Mouse (Mus musculus) ES-E14 (cell line): ENCODE measurements at regions not wholly inside any gene's neighbourhood (a gene's known extent, or its start where the extent isn't known, plus 50 kb on each side); places are given as distances from the start of the nearest gene placed in this dataset.

Source experiments
- CHD2 ChIP-seq: IDR thresholded peaks from 2 replicates; pipeline ENCODE4 v1.6.1; 2014; ENCODE audit warnings: mild to moderate bottlenecking, low read depth, low read length, inconsistent platforms
- HCFC1 ChIP-seq: IDR thresholded peaks from 2 replicates; pipeline ENCODE4 v1.6.1; 2012; ENCODE audit warnings: low read length, inconsistent platforms, borderline replicate concordance; ENCODE audit not compliant: insufficient read depth
- ZC3H11A ChIP-seq: IDR thresholded peaks from 2 replicates; pipeline ENCODE4 v1.6.1; 2012; ENCODE audit warnings: low read depth, mild to moderate bottlenecking, inconsistent platforms, low read length, borderline replicate concordance
- ZNF384 ChIP-seq: IDR thresholded peaks from 2 replicates; pipeline ENCODE4 v1.6.1; 2012; ENCODE audit warnings: low read depth, low read length, inconsistent platforms

GRCm38 (mm10) chr1:72942351-72942750, 67.7 kb upstream of the Igfbp5 start:
- TF ChIP-seq ZNF384, result no peak
- TF ChIP-seq HCFC1, result no peak
- TF ChIP-seq CHD2, result no peak
- TF ChIP-seq ZC3H11A, result no peak
